Mouse (Mus musculus): Measurements from ENCODE around the gene Mmp14.

Mmp14 gene

GRCm38 (mm10) chr14:54474744-54475143, 43.3 kb downstream of the Mmp14 start:
- in situ Hi-C loops (cut with MboI, MseI): loop anchor here (25.0 kb wide), 1 partner anchor 237 kb away; no protein-coding TSS in a partner anchor

GRCm38 (mm10) chr14:54475941-54476844, 44.8 kb downstream of the Mmp14 start, which contains the start of gene Rem2:
Gene Rem2, plus strand, starts transcription at chr14:54476100.
- in situ Hi-C loops (cut with MboI, MseI): no loop called here

- in situ Hi-C loops (cut with MboI, MseI): no loop called here
Measured at GRCm38 (mm10) chr14:54477172-54477909, 45.9 kb downstream of the Mmp14 start.

GRCm38 (mm10) chr14:54479451-54479920, 48.1 kb downstream of the Mmp14 start:
- in situ Hi-C loops (cut with MboI, MseI): no loop called here

- in situ Hi-C loops (cut with MboI, MseI): no loop called here
Measured at GRCm38 (mm10) chr14:54480673-54481072, 49.3 kb downstream of the Mmp14 start.

GRCm38 (mm10) chr14:54481402-54481801, 50.0 kb downstream of the Mmp14 start:
- in situ Hi-C loops (cut with MboI, MseI): no loop called here

- in situ Hi-C loops (cut with MboI, MseI): no loop called here
Measured at GRCm38 (mm10) chr14:54482498-54482897, 51.1 kb downstream of the Mmp14 start.

GRCm38 (mm10) chr14:54485899-54486298, 54.5 kb downstream of the Mmp14 start:
- in situ Hi-C loops (cut with MboI, MseI): no loop called here

GRCm38 (mm10) chr14:54487732-54488131, 56.3 kb downstream of the Mmp14 start:
- in situ Hi-C loops (cut with MboI, MseI): no loop called here

GRCm38 (mm10) chr14:54488350-54488749, 56.9 kb downstream of the Mmp14 start:
- in situ Hi-C loops (cut with MboI, MseI): no loop called here

- in situ Hi-C loops (cut with MboI, MseI): no loop called here
Measured at GRCm38 (mm10) chr14:54492345-54493131, 61.1 kb downstream of the Mmp14 start.

GRCm38 (mm10) chr14:54493236-54493635, 61.8 kb downstream of the Mmp14 start:
- in situ Hi-C loops (cut with MboI, MseI): no loop called here

- in situ Hi-C loops (cut with MboI, MseI): no loop called here
Measured at GRCm38 (mm10) chr14:54494234-54494633, 62.8 kb downstream of the Mmp14 start.

All from T-helper 1 cell (primary cell).